Mouse (Mus musculus) embryonic facial prominence, embryonic 14.5 days (tissue): ENCODE measurements around the gene Cebpb. TPM values are rescaled to one million over a fixed set of nuclear protein-coding genes. Genes with fewer than 3 reads are reported as not detected.
A peak's percentile ranks its signal among the peaks of the same experiment; 100 is the strongest.

ENCODE experiments used
- ATAC-seq: fragments of 200-750 bp; cut with Nextera tagmentation; 2 replicates; pipeline ENCODE4 v1.8.0; 2017; ENCODE audit warnings: low read depth, moderate number of reproducible peaks, moderate TSS enrichment
- DNase-seq: peaks from one replicate; pipeline ENCODE4 v3.0.0-alpha.2; 2015; ENCODE audit warnings: low spot score
- H3K27ac ChIP-seq: fragments of 300-500 bp; sonication (generic); replicated peaks from 2 replicates; pipeline ENCODE4 v1.5.1; 2014; ENCODE audit warnings: low read depth, mild to moderate bottlenecking, low read length, moderate library complexity
- H3K27me3 ChIP-seq: fragments of 300-500 bp; sonication (generic); replicated peaks from 2 replicates; pipeline ENCODE4 v1.6.1; 2014; ENCODE audit warnings: low read length; ENCODE audit not compliant: control insufficient read depth, insufficient read depth
- H3K36me3 ChIP-seq: fragments of 300-500 bp; sonication (generic); 2 replicates; pipeline ENCODE4 v1.6.1; 2014; ENCODE audit warnings: low read length, mixed read lengths; ENCODE audit not compliant: control insufficient read depth, insufficient read depth
- H3K4me1 ChIP-seq: fragments of 300-500 bp; sonication (generic); 2 replicates; pipeline ENCODE4 v1.6.1; 2014; ENCODE audit warnings: antibody characterized with exemption, low read length; ENCODE audit not compliant: control insufficient read depth, insufficient read depth
- H3K4me2 ChIP-seq: fragments of 300-500 bp; sonication (generic); 2 replicates; pipeline ENCODE4 v1.6.1; 2014; ENCODE audit warnings: low read depth, mild to moderate bottlenecking, low read length, moderate library complexity, mixed read lengths
- H3K4me3 ChIP-seq: fragments of 300-500 bp; sonication (generic); 2 replicates; pipeline ENCODE4 v1.5.1; 2014; ENCODE audit warnings: low read depth, mild to moderate bottlenecking, low read length
- H3K9ac ChIP-seq: fragments of 300-500 bp; sonication (generic); 2 replicates; pipeline ENCODE4 v1.6.1; 2014; ENCODE audit warnings: low read depth, mild to moderate bottlenecking, low read length, moderate library complexity, mixed read lengths
- H3K9me3 ChIP-seq: fragments of 300-500 bp; sonication (generic); 2 replicates; pipeline ENCODE4 v1.6.1; 2016; ENCODE audit warnings: low read length; ENCODE audit not compliant: control insufficient read depth
- WGBS: fragments of 180-500 bp; shearing (Covaris S2); extraction: QIAGEN DNeasy Blood & Tissue Kit; methylation state at CpG from one replicate; pipeline ENCODE4 v1.1.7; 2014; 5-methylcytosine and 5-hydroxymethylcytosine counted together
- polyA plus RNA-seq: library from polyadenylated mRNA; unstranded; fragments of >200 nt; fragmentation: Nextera tagmentation; extraction: Ambion mirVana; gene quantifications from 2 replicates; pipeline ENCODE4 v1.2.1, GENCODE M21; 2014

Cebpb gene
- polyA plus RNA-seq, 1 experiment from 2014 or later, result 30.3 TPM

DNA sequence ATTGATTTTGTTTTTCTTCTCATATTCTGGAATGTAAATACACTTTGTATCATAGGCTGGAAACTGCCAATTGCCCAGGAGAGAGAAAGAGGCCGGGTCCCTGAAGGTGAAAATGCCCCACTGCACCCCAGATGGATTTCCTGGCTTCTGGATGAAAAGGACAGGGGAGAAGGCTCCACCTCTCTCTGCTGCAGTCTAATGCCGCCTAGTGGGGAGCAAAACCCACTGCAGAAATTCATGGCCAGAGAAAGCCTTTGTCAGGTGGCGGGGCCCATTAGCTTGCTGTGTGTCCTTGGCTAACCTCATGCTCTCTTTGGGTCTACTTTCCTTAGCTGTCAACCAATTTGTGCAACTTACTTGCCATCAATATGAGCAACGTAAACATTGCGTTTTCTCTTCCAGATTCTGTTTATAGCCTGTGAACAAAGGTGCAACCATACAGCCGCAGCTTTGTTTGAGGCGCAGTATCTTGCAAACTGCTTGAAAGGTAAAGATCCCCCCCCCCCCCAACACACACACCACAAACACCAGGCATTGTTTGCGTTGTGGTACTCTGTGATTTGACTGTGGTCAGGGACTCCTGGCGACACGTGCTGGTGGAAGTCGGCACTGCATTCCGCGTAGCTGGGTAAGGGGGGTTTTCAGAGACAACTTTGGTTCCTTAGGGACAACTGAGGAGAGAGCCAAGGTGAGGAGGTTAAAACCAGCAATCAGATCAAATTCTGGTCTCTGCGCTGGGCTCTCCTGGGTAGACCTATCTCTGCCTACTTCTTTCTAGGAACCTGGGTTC is 13.4 kb upstream of the Cebpb start:
- Histone ChIP-seq H3K27ac (no peak overlapping the region), H3K9ac (no peak overlapping the region), H3K4me1 (no peaks in the 10 kb centered on the region), H3K36me3 (no peaks in the 10 kb centered on the region), H3K9me3 (no peaks in the 10 kb centered on the region), H3K4me2 (no peak overlapping the region), H3K27me3 (no peaks in the 10 kb centered on the region), H3K4me3 (no peak overlapping the region)
- WGBS, result 35% methylated on average over 14 of the region's 14 CpGs
- no peak for DNase-seq
- 0 out of 2 replicates have a peak, but pooled peaks have one; percentile 30 for ATAC-seq

DNA sequence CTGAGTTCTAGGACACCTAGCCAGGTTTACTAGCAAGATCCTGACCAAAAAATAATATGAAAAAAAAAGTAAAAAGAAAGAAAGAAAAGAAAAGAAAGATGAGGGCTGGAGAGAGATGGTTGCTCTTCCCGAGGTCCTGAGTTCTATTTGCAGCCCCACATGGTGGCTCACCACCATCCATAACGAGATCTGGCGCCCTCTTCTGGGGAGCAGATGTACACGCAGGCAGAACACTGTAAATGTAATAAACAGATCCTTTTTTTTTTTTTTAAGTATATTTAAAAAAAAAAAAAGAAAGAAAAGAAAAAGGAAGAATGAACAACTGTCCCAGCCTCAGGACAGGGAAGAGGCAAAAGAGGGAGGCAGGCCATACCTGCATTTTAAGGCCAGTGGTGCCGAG is 10.1 kb upstream of the Cebpb start:
- no peak overlapping the region for H3K27ac ChIP-seq
- DNase-seq (no peak), ATAC-seq (no peak)
- H3K27me3 ChIP-seq, result no peaks in the 10 kb centered on the region
- H3K9ac ChIP-seq, result no peak overlapping the region
- H3K36me3 ChIP-seq, result no peaks in the 10 kb centered on the region
- H3K4me3 ChIP-seq, result no peak overlapping the region
- no peak overlapping the region for H3K4me2 ChIP-seq
- no peaks in the 10 kb centered on the region for H3K4me1 ChIP-seq
- H3K9me3 ChIP-seq, result no peaks in the 10 kb centered on the region
- 50% methylated on average over 5 of the region's 5 CpGs for WGBS

- WGBS, result 3% methylated on average over 13 of the region's 13 CpGs
- Histone ChIP-seq H3K36me3 (no peaks in the 10 kb centered on the region), H3K9me3 (no peaks in the 10 kb centered on the region), H3K4me3 (no peak overlapping the region), H3K9ac (no peak overlapping the region), H3K27me3 (no peaks in the 10 kb centered on the region), H3K4me1 (no peaks in the 10 kb centered on the region), H3K27ac (no peak overlapping the region), H3K4me2 (no peak overlapping the region)
- ATAC-seq, result peak; percentile 86
- peak; percentile 76 for DNase-seq
These were observed 8.7 kb upstream of the Cebpb start for GRCm38 (mm10) chr2:167679902-167680430.

GRCm38 (mm10) chr2:167680657-167681056 is 8.1 kb upstream of the Cebpb start:
- no peak overlapping the region for H3K4me2 ChIP-seq
- ATAC-seq, result no peak
- H3K27ac ChIP-seq, result no peak overlapping the region
- no peak overlapping the region for H3K4me3 ChIP-seq
- no peak overlapping the region for H3K9ac ChIP-seq
- no peaks in the 10 kb centered on the region for H3K36me3 ChIP-seq
- H3K9me3 ChIP-seq, result no peaks in the 10 kb centered on the region
- no peak for DNase-seq
- H3K27me3 ChIP-seq, result no peaks in the 10 kb centered on the region
- WGBS, result 49% methylated on average over 5 of the region's 5 CpGs
- no peaks in the 10 kb centered on the region for H3K4me1 ChIP-seq

DNA sequence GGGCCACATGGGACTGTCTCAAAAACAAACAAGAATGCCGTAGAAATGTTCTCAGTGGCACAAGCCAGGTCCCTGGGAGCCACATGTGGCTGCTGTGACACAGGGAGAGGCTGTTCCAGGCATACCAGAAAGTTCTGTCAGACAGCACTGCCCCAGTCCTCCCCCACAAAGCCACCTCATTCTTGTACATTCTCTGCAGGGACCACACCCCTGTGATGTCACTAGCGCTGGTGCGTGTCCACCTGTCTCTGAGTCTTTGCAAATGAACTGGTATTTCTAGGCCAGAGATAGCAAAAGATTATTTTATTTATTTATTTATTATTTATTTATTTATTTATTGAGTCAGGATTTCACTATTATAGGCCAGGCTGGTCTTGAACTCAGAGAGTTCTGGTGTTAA is 5.0 kb upstream of the Cebpb start:
- H3K9ac ChIP-seq, result no peak overlapping the region

GRCm38 (mm10) chr2:167685137-167685536 is 3.6 kb upstream of the Cebpb start:
- no peak for ATAC-seq
- no peak overlapping the region for H3K9ac ChIP-seq
- H3K36me3 ChIP-seq, result no peaks in the 10 kb centered on the region
- no peaks in the 10 kb centered on the region for H3K4me1 ChIP-seq
- DNase-seq, result peak; percentile 93
- whole genome bisulfite sequencing, result 9% methylated on average over 8 of the region's 8 CpGs
- no peaks in the 10 kb centered on the region for H3K9me3 ChIP-seq
- no peaks in the 10 kb centered on the region; the same call in 1 of the 2 replicates for H3K27me3 ChIP-seq
- no peak overlapping the region for H3K4me2 ChIP-seq
- no peak overlapping the region for H3K4me3 ChIP-seq
- H3K27ac ChIP-seq, result no peak overlapping the region

More for the DNA sequence above, 5.0 kb upstream of the Cebpb start:
- H3K4me2 ChIP-seq, result no peak overlapping the region
- 68% methylated on average over 3 of the region's 3 CpGs for WGBS
- ATAC-seq, result no peak
- DNase-seq, result no peak
- H3K27me3 ChIP-seq, result no peaks in the 10 kb centered on the region
- H3K27ac ChIP-seq, result no peak overlapping the region
- H3K4me1 ChIP-seq, result no peaks in the 10 kb centered on the region
- H3K4me3 ChIP-seq, result no peak overlapping the region
- no peaks in the 10 kb centered on the region for H3K9me3 ChIP-seq
- H3K36me3 ChIP-seq, result no peaks in the 10 kb centered on the region

- no peak for ATAC-seq
- no peaks in the 10 kb centered on the region for H3K36me3 ChIP-seq
- H3K9ac ChIP-seq, result no peak overlapping the region
- no peak overlapping the region for H3K4me3 ChIP-seq
- no peaks in the 10 kb centered on the region for H3K9me3 ChIP-seq
- 0 out of 2 replicates have a peak, but pooled peaks cover 3% of the 10 kb centered on the region for H3K4me1 ChIP-seq
- H3K4me2 ChIP-seq, result no peak overlapping the region
- H3K27ac ChIP-seq, result no peak overlapping the region
- WGBS, result 82% methylated on average over 3 of the region's 3 CpGs
- DNase-seq, result no peak
- no peaks in the 10 kb centered on the region; the same call in 1 of the 2 replicates for H3K27me3 ChIP-seq
These were observed 2.9 kb upstream of the Cebpb start for GRCm38 (mm10) chr2:167685865-167686264.

DNA sequence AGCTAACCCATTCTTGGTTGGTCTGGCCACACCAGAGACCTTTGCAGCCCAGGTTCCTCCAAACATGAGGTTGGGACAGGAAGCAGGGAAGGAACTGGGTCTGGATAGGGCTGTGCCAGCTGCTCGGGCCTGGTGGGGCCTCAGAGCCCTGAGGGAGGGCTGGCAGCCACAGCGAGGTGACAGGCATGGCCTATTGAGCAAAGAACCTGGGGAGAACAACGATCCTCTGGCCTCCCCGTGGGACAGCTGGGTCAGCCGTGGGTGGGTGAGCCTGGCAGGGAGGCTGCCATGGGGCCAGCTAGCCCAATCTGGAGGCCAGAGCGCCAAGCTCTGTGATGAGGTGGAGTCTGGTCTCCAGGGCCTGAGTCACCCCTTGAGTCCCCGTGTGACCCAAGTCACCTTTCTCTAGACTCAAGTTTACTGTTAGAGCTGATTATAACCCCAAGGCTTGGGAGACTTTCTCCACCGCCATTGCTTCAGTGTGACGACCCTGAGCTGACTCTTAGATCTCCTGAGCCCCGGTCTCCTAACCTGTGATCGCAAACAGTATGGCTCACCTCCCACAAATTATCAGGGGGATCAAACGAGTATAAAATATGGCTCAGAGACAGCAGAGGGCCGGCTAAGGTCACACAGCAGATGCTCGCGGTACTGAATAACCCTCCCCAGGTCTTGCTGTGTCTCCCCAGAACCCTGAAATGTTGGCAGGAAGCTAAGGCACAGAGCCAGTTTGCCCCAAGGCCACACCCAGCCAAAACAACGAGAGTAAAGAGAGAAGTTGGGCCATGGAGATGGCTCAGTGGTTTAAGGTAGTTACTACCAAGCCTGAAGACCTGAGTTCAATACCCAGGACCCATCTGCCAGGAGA is 2.1 kb upstream of the Cebpb start:
- H3K27me3 ChIP-seq, result no peaks in the 10 kb centered on the region; the same call in 1 of the 2 replicates
- no peak overlapping the region for H3K4me2 ChIP-seq
- no peak for ATAC-seq
- H3K4me3 ChIP-seq, result no peak overlapping the region
- 0 out of 2 replicates have a peak, but pooled peaks cover 3% of the 10 kb centered on the region for H3K4me1 ChIP-seq
- H3K9ac ChIP-seq, result no peak overlapping the region
- 76% methylated on average over 16 of the region's 16 CpGs for WGBS
- no peak overlapping the region for H3K27ac ChIP-seq
- no peak for DNase-seq
- no peaks in the 10 kb centered on the region for H3K9me3 ChIP-seq
- H3K36me3 ChIP-seq, result no peaks in the 10 kb centered on the region
